Mouse (Mus musculus) thymus, adult 2 months (tissue): ENCODE results near the gene Spef2.

Experiments used
- CTCF ChIP-seq: fragments of 200-500 bp; IDR thresholded peaks from 2 replicates; pipeline ENCODE4 v1.5.1; 2012; ENCODE audit warnings: mild to moderate bottlenecking, control low read depth, low read length, moderate library complexity, borderline replicate concordance; ENCODE audit not compliant: control insufficient read depth, poor library complexity, insufficient read depth; ENCODE audit errors: extremely low read depth
- POLR2A ChIP-seq: fragments of 200-500 bp; IDR thresholded peaks from 2 replicates; pipeline ENCODE4 v1.6.1; 2012; ENCODE audit warnings: mild to moderate bottlenecking, low read length, control low read depth, moderate library complexity; ENCODE audit not compliant: control insufficient read depth, poor library complexity, insufficient read depth; ENCODE audit errors: extremely low read depth

DNA sequence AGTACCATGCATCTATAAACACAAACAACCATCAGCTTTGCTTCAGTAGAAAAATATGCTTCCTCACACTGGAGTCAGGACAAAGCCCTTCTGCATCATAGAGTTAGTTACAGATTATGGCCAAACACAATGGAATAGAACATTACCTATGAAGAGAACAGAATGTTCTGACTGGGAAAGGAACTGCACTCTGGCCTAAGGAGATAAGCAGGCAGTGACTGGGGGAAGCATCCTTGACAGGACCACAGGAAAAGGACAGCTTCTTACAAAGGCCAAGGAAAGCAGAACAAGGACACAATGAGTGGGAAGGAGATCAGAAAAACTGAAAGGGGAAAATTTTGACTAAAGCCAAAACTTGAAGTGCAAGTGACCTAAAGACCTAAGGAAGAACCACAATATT lies 56.9 kb downstream of the Spef2 start:
- no peak for TF ChIP-seq POLR2A
- no peak for TF ChIP-seq CTCF
